Mouse (Mus musculus) kidney, postnatal 4 days (tissue): ENCODE results near the gene Sox5.
"Not testable (repeated sequence)": the region's sequence is repeated elsewhere in the genome, so short reads cannot be mapped to it uniquely, and the experiment has no call there.

Experiments
- DNase-seq, 2 experiments: peaks; one replicate each; pipeline ENCODE4 v3.0.0; 2021; ENCODE audit warnings: mixed read lengths in 2 of 2

Gene Sox5

DNA sequence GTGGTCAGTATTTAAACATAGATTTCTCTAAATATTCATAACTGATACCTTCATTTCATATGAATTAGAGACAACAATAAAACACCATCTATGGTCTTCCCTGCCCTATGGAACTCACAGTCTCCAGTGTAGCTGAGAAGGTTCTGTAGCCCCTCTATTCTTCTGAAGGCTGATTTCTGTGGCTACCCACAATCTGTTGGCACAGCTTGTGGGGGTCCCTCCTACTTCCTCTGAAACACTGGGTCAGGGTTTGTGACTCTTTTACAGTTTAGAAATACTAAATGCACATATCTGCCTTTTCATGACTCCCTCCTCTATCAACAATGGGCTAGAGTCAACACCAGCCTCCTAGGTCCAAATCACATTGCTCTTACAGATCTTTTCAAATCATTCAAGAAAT is 461.4 kb downstream of the Sox5 start:
- no peak for DNase-seq

DNA sequence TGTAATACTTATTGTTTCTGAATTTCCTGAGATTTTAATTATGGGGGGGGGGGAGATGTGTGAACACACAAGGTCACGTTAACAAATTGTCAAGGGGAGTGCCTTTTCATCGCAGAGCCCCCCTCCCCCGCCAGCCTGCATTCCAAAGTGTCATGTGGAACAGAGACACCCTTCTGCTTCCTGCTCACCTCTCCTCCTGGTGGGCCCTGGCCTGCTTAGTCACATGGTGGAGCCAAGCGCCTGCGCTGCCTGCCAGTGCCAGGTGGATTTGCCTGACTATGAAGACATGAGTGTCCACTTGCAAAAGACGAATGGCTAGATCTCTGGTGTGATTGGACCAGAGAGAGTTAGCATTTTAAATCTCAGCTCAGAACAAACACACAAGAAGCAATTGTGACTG is 462.1 kb downstream of the Sox5 start:
- DNase-seq = peak in 1 of 2 experiments; percentile 5

DNA sequence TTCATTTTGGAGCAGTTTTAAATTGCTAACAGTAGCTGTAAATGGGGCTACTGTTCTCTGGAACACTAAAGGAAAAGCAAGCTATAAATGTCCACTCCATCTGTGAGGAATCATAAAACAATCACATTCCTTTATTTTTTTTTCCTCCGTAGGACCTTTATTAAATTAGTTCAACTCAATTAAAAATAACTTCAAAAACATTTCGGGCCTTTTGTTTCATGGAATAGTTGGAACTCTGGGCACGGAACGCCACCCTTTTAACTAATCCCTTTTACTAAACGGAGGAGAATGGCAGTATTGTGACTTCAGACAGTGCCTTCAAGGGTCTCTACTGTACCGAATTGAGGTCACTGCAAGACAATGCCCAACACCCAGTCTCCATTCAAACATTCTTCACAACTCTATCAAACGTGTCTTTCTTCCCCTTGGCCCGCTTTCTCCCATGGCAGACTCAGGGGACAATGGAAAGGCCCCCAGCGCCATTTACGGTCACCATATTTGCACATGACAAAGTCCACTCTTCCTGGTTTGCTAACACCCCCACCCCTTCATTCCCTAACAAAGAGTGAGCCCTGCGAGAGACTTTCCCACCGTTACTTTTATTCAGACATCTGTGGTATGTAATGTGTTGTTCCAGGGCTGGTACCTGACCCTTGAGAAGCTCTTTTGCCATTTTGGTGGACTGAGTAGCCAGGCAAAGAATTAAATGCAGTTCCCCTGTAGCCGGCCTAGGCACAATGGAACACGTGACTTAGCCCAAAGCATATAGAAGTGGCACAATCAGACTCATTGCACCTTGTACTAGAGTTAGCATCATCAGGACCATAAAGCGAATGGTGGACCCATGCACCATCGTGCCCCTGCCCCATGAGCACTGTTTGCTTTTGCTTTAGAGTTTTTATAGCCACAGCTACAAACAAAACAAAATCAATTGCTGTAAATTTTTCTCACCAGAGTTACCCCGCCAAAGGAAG is 468.7 kb downstream of the Sox5 start:
- peak in 1 of 2 experiments; percentile 3 for DNase-seq

DNA sequence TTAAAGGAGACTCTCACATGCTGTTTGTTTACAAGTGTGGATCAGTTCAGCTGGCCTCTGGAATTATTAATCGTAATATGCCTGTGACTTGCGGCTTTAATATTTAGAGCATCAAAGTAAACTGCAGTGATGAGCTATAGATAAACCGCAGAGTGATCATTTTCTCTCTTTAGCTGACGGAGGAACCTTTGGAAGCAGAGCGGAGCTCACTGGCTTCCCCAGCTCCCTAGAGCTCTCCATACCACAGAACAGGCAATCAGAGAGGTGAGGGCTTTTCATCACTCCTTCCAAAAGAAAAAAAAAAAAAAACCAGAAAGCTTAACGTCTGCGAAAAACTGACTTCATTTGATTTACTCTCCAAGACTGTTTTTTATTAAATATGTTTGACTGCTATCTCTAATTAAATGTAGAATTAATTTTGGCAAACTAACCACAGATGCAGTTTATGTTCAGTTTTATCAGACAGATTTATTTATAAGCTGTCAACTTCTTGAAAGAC is 469.4 kb downstream of the Sox5 start:
- DNase-seq = no peak

DNA sequence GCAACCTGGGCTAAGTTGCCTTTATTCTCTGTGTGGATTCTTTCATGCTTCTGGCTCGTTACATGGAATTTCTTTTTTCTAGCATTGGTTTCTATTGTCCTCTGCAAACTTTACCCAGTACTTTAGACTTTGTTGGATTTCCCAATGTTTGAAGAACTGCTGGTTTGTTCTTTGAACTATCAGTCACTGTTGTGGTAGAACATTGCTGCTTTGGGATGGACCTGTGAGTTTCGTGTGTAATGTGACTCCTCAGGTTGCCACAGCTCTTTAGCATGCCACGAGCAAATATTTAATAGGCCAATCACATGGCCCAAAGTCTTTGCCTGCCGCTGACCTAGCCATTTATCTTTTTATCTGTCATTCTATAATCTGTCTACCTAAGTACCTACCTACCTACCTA is 470.0 kb downstream of the Sox5 start:
- no peak for DNase-seq

DNA sequence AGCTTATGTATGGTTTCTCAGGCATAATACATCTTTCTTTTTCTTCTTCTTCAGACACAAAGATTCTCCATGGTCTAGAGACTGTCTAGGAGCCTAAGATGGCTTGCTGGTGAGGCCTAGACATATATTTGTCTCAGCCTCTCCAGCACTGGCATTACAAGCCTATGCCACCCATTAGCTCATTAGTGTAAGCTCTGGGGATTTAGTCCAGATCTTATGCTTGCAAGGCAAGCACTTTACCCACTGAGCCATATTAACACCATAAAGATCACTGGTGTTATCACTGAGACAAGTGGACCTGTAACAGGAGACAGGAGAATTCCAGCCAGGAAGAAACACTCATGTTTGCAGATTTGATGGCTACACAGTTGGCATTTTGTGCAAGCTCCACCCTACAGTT is 472.6 kb downstream of the Sox5 start:
- DNase-seq = no peak

DNA sequence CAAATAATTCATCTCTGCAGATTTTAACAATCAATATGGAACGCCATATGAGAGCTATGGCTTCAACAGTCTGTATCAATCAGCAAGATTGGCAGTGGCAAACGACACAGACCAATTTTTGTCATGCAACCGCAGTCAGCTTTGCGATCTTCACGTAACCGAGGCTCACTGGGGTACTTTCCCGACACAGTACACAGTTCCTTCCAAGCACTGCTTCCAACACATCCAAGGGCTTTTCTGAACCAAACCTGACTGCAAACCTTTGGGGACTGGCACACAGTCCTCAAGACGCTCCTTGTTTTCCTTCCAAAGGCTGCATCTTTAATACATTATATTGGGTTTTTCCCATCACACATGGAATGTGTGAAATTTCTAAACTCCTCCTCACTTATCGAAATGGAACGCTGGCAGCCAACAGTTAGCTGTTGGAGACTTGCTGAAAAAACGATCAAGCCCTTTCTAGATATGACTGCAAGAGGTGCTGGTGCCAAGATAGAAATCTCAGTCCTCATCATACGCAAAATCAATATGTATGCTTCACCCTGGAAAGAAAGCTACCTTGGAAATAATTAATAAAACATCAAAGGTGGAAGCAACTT is 474.1 kb downstream of the Sox5 start:
- no peak for DNase-seq

DNA sequence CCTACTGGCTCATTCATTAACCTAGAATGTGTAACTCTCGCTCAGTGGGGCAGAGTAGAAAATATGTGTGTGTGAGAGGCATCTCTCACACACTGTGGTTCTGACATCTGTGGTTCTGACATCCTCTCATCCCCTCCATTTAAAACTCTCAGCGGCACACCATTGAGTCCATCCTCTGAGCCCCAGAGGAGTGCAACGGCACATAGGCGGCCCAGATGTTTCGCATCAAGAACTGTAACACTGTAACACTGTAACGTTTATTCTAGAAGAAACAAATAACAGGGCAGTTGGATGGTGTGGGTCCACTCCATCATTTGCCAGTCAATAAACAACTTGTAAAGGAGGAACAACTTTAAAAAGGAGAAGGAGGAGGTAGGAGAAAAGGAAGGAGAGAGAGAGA is 479.0 kb downstream of the Sox5 start:
- DNase-seq = no peak

DNA sequence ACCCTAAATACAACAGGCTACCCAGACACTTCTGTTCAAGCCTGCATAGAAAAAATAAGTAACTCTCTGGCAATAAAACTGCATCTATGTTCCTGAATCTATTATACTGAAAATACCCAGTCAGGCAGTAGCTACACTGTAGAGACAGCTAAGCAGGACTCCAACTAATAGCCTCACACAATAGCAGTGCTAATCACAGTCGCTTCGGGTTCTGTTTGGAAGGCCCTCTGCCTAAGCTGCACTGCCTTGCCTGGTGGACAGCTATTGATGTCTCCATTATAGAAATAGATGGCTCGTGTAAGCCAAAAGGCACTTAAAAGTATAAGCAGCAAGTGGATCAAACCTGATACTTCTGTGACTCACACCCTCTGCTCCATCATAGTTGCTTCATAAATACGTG is 480.7 kb downstream of the Sox5 start:
- DNase-seq = no peak

DNA sequence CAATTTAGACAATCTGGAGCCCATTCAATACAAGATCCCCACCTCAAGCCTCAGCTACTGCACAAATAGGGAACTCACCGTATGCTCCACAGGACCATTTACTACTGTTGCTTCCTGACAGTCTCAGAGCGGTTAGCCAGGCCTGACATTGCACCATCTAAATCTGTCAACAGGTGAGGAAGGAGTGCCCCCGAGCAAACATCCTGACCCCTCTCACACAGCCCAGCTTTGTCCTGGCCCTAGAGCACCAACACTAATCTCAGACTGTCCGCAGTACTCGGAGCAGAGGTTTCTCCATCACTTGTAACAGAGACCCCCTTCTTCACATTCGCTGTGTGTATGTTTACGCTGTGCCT is 482.3 kb downstream of the Sox5 start:
- DNase-seq = no peak

DNA sequence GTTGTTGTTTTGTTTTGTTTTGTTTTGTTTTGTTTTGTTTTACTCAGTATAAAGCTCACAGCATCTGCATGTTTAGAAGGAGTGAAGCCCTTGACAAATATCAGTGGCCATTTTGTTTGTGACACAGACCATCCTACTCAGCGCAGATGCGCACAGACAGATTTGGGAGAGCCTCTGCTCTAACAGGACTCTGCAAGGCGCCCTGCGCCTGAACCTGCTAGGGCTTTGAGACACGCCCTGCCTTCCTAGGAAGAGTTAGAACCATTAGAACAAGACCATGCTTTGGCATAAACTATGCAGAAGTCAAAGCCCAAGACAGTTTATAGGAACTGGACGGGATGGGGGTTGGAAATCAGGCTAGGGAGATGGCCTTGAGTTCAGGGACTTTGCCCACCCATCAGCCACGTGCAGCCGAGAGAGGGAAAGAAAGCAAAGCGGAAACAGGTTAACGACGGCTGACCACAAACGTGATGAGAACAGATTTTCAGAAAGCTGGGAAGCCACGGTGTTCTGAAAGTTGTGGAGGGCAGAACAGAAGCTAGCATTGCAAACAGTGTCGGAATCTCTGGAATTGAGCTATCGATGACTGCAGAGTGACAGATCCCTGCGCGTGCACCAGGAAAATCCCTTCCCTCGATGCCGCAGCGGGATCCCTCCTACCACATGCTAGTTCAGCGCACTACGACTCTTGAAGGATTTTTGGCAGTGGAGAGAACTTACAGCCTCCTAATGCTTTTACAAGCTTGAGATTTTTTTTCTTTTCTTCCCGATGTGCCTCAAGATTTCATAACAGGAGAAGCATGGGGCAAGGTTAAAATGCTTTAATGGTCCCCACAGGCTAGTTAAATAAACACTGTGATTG is 482.9 kb downstream of the Sox5 start:
- peak in 1 of 2 experiments; percentile 16 for DNase-seq

DNA sequence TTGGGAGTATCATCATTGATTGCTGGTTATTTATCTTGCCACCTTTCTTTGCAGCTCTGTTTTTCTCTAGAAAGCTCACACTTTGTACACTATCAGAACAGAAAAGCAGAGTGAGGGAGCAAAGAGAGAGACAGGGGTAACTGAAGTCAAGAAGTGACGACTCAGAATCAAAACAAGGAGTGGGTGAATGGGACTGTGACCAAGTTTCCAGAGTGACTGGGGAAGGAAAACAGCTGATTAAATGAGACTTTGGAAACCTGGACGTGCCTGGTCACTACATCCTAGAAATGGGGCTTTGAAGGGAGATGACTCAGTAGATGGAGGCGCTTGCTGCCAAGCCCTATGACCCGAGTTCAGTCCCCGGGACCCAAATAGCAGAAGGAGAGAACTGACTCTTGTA is 483.9 kb downstream of the Sox5 start:
- DNase-seq = no peak

DNA sequence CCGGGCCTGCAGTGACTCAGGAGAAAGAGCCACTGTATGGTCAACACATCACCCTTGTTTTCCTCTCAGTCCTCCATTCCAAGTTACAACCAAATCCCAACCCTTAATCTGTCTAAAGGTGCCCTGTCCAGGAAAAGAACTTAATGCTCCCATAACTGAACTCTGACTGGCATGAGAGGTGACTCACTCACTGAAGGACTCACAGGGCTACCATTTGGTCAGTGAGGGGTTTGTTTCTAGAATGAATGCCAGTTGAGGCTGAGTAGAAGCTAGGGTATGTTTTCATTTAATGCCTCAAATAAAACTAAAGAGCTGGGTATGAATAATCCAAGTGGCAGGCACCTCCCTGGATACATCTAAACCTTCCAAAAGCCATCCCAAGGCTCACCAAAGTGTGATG is 484.6 kb downstream of the Sox5 start:
- no peak for DNase-seq

DNA sequence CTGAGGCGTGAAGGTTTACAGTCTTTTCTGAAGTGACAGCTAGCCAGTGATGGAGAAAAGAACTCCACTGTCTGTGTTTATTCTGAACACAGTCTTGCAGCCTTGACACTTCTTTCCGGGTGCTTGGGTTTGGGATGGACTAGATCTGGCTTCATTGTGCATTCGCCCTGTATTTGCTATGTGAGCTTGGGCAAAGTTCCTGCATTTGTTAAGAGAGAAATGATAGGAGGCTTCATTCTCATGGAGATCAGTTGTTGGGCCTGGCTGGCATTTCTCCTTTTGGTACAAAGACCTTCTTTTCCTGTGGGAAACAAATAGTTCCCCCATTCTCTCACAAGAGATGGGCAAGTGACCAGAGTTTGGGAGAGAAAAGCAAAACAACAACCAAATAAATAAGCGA is 490.3 kb downstream of the Sox5 start:
- DNase-seq = no peak

DNA sequence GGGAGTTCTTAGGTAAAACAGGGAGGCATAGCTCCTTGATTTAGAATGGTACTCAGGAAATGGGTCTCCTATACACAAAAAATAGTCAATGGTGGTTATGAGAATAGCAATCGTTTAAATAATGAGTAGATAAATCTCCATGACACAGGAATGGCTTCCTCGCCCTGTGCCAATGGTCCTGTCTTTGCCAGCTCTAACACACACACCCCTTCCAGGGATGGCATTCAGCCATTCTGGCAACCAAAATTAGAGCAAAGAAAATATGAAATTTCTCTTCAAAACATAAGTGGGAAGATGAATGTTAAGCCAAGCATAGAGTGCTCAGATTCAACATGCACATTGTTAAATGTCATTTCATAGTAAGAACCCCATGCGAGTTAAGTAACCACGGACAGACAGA is 495.7 kb downstream of the Sox5 start:
- no peak for DNase-seq

DNA sequence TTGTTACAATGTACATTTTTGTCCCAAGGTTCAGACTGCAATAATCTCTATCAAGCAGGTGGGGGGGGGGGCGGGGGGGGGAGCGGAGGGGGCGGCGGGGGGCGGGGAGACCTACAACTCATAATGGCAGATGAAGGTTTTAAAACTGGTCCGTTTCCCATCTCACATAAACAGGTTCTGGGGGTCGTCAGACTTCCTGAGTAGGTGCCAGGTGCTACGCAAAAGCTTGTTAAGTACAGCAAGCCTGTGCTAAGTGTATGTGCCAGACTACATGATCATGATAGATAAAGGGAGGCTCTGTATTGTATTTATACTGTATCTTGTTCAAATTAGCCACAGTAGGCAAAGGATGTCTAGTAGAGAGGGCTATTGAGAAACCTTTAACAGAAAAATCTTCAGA is 498.6 kb downstream of the Sox5 start:
- DNase-seq = no peak

DNA sequence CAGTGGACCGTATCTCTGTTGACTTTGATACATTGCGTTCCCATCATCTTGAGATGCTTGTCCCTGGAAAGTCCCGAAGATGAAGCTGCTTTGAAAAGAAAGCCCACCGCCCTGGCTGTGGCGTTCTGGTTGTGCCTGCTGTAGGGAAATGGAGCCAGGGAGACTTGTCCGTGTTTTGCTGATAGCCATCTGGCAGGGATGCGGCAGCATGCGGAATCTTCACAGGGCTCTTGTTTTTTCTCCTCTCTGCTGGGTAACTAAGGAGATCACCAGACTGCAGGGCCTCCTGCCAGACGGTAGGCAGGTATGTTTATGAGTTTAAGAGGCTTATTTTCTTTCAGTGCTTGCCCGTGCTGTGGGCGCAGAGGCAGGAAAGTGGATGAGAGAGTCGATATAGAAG is 499.0 kb downstream of the Sox5 start:
- no peak for DNase-seq

DNA sequence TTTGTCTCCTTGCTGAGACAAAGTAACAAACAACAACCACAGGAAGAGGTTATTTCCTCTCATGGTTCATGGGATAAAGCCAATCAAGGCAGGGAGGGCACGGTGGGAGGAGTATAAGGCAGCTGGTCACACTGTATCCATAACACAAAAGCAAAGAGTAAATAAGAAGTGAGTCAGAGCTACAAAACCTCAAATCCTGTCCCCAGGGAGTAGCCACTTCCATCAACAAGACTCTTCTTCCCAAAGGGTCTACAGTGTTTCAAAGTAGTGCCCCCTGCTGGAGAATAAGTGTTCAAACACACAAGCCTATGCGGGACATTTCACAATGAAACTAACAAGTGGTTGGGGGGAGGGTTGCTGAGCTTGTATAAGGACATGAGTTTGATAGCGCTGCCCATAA is 500.1 kb downstream of the Sox5 start:
- no peak for DNase-seq

DNA sequence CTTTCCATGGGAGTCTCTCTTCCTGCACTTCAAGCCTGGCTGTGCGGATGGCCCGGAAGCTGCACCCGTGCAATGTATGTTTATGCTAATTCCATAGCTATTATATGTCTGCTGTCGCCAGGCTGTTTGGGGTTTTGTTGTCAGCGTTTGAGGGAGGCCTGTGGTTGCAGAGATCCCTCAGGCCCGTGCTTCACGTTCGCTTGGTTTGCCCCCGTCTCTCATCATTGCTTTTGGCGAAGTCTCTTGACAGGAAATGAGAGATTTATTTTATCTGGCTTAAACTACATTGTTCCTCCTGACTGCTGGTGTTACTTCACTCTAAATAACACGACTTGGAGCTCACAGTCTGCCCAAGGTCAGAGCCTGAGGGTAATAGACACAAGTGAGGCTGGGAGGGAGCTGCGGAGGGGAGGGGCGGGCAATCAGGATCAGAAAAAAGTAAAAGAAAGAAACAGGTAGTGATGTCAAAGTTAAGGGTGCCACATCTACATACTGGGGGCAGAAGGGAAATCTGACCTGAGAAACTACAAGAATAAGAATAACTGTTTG is 503.2 kb downstream of the Sox5 start:
- peak in 1 of 2 experiments; percentile 23 for DNase-seq

DNA sequence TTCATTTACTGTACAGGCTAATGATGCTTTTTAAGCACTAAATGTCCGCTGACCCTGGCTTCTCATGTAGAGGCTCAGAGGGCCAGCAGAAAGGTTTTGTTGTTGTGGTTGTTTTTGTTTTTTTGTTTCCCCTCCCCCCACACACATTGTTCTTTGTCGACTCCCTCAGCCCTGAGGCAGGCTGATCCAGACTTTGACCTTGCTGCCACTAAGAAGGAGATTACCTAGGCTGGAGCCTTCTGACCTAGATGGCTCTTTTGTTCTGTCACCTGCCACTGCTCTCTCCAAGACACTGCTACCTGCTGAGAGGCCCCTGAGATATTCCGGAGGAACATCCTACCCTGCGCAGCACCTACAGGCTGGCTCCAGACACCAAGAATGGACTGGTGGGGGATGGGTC is 508.4 kb downstream of the Sox5 start:
- DNase-seq = not testable (repeated sequence)

DNA sequence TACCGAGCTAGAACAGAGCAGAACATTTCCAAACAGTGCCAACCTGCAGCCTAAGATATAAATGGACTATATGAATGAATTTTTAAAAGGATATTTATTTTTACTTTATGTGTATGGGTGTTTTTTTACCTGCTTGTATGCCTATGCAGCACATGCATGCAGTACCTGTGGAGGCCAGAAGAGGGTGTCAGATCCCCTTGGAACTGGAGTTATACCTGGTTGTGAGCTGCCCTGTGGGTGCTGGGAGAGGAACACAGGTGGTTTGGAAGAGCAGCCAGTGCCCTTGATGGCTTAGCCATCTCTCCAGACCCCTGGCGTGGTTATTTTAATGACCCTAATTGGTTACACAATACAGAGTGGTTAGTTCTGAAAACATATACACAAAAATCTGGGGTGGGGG is 510.5 kb downstream of the Sox5 start:
- peak; percentile 11 to 18 for DNase-seq

DNA sequence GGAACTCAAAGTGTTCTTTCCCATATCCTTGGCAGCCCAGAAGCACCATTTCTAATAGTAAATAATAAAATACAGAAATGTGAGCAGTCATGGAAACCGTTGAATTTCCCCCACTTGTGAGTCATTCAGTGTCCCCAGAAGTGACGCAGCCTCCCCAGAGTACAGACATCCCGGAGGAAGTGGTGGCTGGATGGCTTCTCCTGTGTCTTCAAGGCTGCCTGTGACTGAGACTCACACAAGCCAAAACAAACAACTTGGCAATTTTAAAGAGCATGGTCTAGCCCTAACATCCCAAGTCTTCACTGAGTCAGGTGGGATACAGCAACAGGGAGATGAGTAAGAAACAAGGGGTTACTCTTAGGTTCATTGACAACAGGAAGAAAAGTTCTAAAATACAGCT is 511.5 kb downstream of the Sox5 start:
- no peak for DNase-seq

DNA sequence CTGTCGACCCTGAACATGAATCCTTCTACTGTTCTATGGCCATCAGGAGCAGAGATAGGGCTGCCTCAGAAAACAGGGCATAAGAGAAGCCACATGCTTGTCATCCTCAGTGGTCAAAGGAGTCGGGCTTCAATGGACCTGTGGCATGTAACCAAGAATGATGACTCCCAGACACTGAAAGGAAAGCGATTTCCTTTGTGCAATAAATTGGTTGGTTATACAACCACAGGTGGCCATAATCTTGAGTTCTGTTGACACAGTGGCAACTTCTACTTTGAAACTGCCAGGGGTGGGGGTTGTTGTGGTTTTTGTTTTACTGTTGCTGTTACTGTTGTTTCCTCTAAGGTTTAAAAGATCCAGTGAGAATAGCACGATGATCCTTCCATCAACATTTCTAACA is 512.1 kb downstream of the Sox5 start:
- DNase-seq = no peak
